7 mouse cellular contexts compared by ENCODE assay signal in genomic region chr4:63544494-63545230, GRCm38 (mm10). TPM values are rescaled to one million over a fixed set of nuclear protein-coding genes. Genes with fewer than 3 reads are reported as not detected.
DNase-seq lines count a peak whose midpoint lies in the region; ATAC-seq lines count a peak whose summit lies in the region.

Gene Atp6v1g1 (plus strand): TSS chr4:63544772.

- H3K4me3 ChIP-seq in intestine, embryonic 16.5 days (ENCODE audit: low read length) = peak within 1 kb of the TSS; percentile 65
- H3K4me3 ChIP-seq in limb, embryonic 10.5 days = peak within 1 kb of the TSS; percentile 94
- peak within 1 kb of the TSS; percentile 78 for H3K4me3 ChIP-seq in midbrain, embryonic 13.5 days (replicated peaks)

- no peaks in the 10 kb centered on the region for H3K27me3 ChIP-seq in intestine, embryonic 16.5 days (replicated peaks; ENCODE audit: control insufficient read depth, insufficient read depth, low read length)
- no peaks in the 10 kb centered on the region for H3K27me3 ChIP-seq in limb, embryonic 10.5 days (ENCODE audit: low read depth, poor library complexity, severe bottlenecking)
- no peaks in the 10 kb centered on the region for H3K27me3 ChIP-seq in midbrain, embryonic 13.5 days

- peaks cover 22% of the 10 kb centered on the region for H3K4me1 ChIP-seq in intestine, embryonic 16.5 days (ENCODE audit: control insufficient read depth, insufficient read depth, low read length)
- peaks cover 29% of the 10 kb centered on the region for H3K4me1 ChIP-seq in limb, embryonic 10.5 days
- H3K4me1 ChIP-seq in midbrain, embryonic 13.5 days (replicated peaks) = peaks cover 34% of the 10 kb centered on the region

- peaks cover 9% of the 10 kb centered on the region for H3K36me3 ChIP-seq in intestine, embryonic 16.5 days (ENCODE audit: control insufficient read depth, insufficient read depth, low read length)
- H3K36me3 ChIP-seq in limb, embryonic 10.5 days = peaks cover 19% of the 10 kb centered on the region
- peaks cover 14% of the 10 kb centered on the region for H3K36me3 ChIP-seq in midbrain, embryonic 13.5 days

- no peaks in the 10 kb centered on the region for H3K9me3 ChIP-seq in intestine, embryonic 16.5 days (ENCODE audit: control insufficient read depth, low read length)
- H3K9me3 ChIP-seq in limb, embryonic 10.5 days (replicated peaks) = no peaks in the 10 kb centered on the region
- no peaks in the 10 kb centered on the region for H3K9me3 ChIP-seq in midbrain, embryonic 13.5 days

- WGBS in intestine, embryonic 16.5 days = under 1% methylated on average over 50 of the region's 57 CpGs
- WGBS in limb, embryonic 10.5 days = under 1% methylated on average over 48 of the region's 57 CpGs
- under 1% methylated on average over 52 of the region's 57 CpGs for WGBS in midbrain, embryonic 13.5 days

- peak within 1 kb of the TSS; percentile 54 for H3K4me2 ChIP-seq in intestine, embryonic 16.5 days (ENCODE audit: low read depth, low read length)
- peak within 1 kb of the TSS; percentile 81 for H3K4me2 ChIP-seq in midbrain, embryonic 13.5 days (replicated peaks)

- peak; percentile 96 for DNase-seq in adrenal gland, adult 8-10 months
- peak; percentile 94 for DNase-seq in embryo, embryonic 11.5 days (ENCODE audit: low read depth, low spot score)
- DNase-seq in gastrocnemius, postnatal 4 days (ENCODE audit: low spot score in 2 of 2) = peak; percentile 88 to 94
- DNase-seq in limb, embryonic 10.5 days (ENCODE audit: low spot score) = peak; percentile 96
- peak; percentile 92 for DNase-seq in spleen, adult 12 weeks (ENCODE audit: low spot score)

- H3K9ac ChIP-seq in intestine, embryonic 16.5 days (ENCODE audit: low read depth, low read length) = peak within 1 kb of the TSS; percentile 95
- H3K9ac ChIP-seq in midbrain, embryonic 13.5 days (replicated peaks) = peak within 1 kb of the TSS; percentile 91

- peak within 1 kb of the TSS; percentile 86 for H3K27ac ChIP-seq in intestine, embryonic 16.5 days (ENCODE audit: low read length)
- H3K27ac ChIP-seq in limb, embryonic 10.5 days = peak within 1 kb of the TSS; percentile 96
- H3K27ac ChIP-seq in midbrain, embryonic 13.5 days = peak within 1 kb of the TSS; percentile 82

- peak; percentile 94 for ATAC-seq in intestine, embryonic 16.5 days
- peak; percentile 97 for ATAC-seq in midbrain, embryonic 13.5 days

RNA-seq across cellular contexts. Expression of gene Atp6v1g1, which starts in this region (rescaled TPM):
- 100 to 1,000 TPM; 191 to 202 (median 194) TPM for total RNA-seq in adrenal gland, adult 8-10 months (2022)
- 100 to 1,000 TPM; 224 to 226 TPM for total RNA-seq in gastrocnemius, postnatal 4 days (2021)
- polyA plus RNA-seq in intestine, embryonic 16.5 days (2015; fragmentation: Nextera tagmentation; extraction: Ambion mirVana) = 335 TPM in 2 replicates
- 204 and 239 TPM in 2 replicates for polyA plus RNA-seq in limb, embryonic 10.5 days (2016; fragmentation: Nextera tagmentation; extraction: Ambion mirVana)
- polyA plus RNA-seq in midbrain, embryonic 13.5 days (2015; fragmentation: Nextera tagmentation; extraction: Ambion mirVana) = 461 and 466 TPM in 2 replicates

Comparison
In these comparisons a context has a peak if more than half of its experiments do, and no peak if none do; other contexts are left out.
1. Peak in every context shown above with its lines: DNase-seq, ATAC-seq, H3K4me3 ChIP-seq and H3K27ac ChIP-seq.